ENCODE assay signal across 8 mouse cellular contexts in genomic region chr15:97002752-97003151, GRCm38 (mm10). TPM values are rescaled to one million over a fixed set of nuclear protein-coding genes. Genes with fewer than 3 reads are reported as not detected.
DNase-seq lines count a peak whose midpoint lies in the region; ATAC-seq and TF ChIP-seq lines count a peak whose summit lies in the region.

No protein-coding gene starts in this region.

- H3K4me1 ChIP-seq in heart, postnatal 0 days (ENCODE audit: control insufficient read depth, insufficient read depth) = peaks cover 33% of the 10 kb centered on the region
- H3K4me1 ChIP-seq in embryonic facial prominence, embryonic 12.5 days = peaks cover 47% of the 10 kb centered on the region
- 0 out of 2 replicates have a peak, but pooled peaks cover 5% of the 10 kb centered on the region for H3K4me1 ChIP-seq in intestine, postnatal 0 days (replicated peaks; ENCODE audit: control insufficient read depth, insufficient read depth, low read length)
- peaks cover 3% of the 10 kb centered on the region; the same call in 1 of the 2 replicates for H3K4me1 ChIP-seq in neural tube, embryonic 13.5 days (replicated peaks)

- H3K27me3 ChIP-seq in heart, postnatal 0 days (ENCODE audit: control insufficient read depth, insufficient read depth, low read length) = no peaks in the 10 kb centered on the region
- H3K27me3 ChIP-seq in embryonic facial prominence, embryonic 12.5 days = no peaks in the 10 kb centered on the region
- no peaks in the 10 kb centered on the region for H3K27me3 ChIP-seq in intestine, postnatal 0 days (replicated peaks; ENCODE audit: control insufficient read depth, insufficient read depth, low read length)
- H3K27me3 ChIP-seq in neural tube, embryonic 13.5 days = no peaks in the 10 kb centered on the region

- no peak for DNase-seq in heart, postnatal 0 days (ENCODE audit: low spot score)
- DNase-seq in heart, adult 8-10 months (ENCODE audit: low spot score) = no peak
- DNase-seq in thymus, postnatal 36 days = no peak
- DNase-seq in lung, postnatal 4 days = no peak
- DNase-seq in frontal cortex, postnatal 25 days (ENCODE audit: low spot score in 2 of 2) = no peak

- no peak overlapping the region for H3K9ac ChIP-seq in heart, postnatal 0 days (replicated peaks; ENCODE audit: low read depth, low read length)
- no peak overlapping the region for H3K9ac ChIP-seq in embryonic facial prominence, embryonic 12.5 days
- H3K9ac ChIP-seq in intestine, postnatal 0 days (ENCODE audit: low read depth, low read length) = no peak overlapping the region
- H3K9ac ChIP-seq in neural tube, embryonic 13.5 days = peak overlapping the region; percentile 1; the same call in 1 of the 2 replicates

- peaks cover 9% of the 10 kb centered on the region; the same call in 1 of the 2 replicates for H3K36me3 ChIP-seq in heart, postnatal 0 days (replicated peaks; ENCODE audit: control insufficient read depth, insufficient read depth, low read length)
- peaks cover 4% of the 10 kb centered on the region; the same call in 1 of the 2 replicates for H3K36me3 ChIP-seq in embryonic facial prominence, embryonic 12.5 days
- no peaks in the 10 kb centered on the region for H3K36me3 ChIP-seq in intestine, postnatal 0 days (ENCODE audit: control insufficient read depth, insufficient read depth)
- no peaks in the 10 kb centered on the region for H3K36me3 ChIP-seq in neural tube, embryonic 13.5 days

- no peak overlapping the region for H3K4me2 ChIP-seq in heart, postnatal 0 days (ENCODE audit: low read depth, low read length)
- peak overlapping the region; percentile 17; the same call in 1 of the 2 replicates for H3K4me2 ChIP-seq in embryonic facial prominence, embryonic 12.5 days (replicated peaks)
- H3K4me2 ChIP-seq in intestine, postnatal 0 days (replicated peaks; ENCODE audit: low read depth) = 0 out of 2 replicates have a peak overlapping the region, but pooled peaks have one; percentile 9
- H3K4me2 ChIP-seq in neural tube, embryonic 13.5 days = peak overlapping the region; percentile 39

- ATAC-seq in heart, postnatal 0 days (ENCODE audit: insufficient read depth, low read depth) = no peak
- no peak for ATAC-seq in embryonic facial prominence, embryonic 12.5 days (ENCODE audit: insufficient number of reproducible peaks, insufficient read depth, low FRiP score, low TSS enrichment)
- no peak for ATAC-seq in intestine, postnatal 0 days
- ATAC-seq in neural tube, embryonic 13.5 days (ENCODE audit: low read depth) = no peak

- WGBS in heart, postnatal 0 days = 82% methylated on average over 12 of the region's 12 CpGs
- 68% methylated on average over 12 of the region's 12 CpGs for WGBS in embryonic facial prominence, embryonic 12.5 days
- WGBS in intestine, postnatal 0 days = 76% methylated on average over 12 of the region's 12 CpGs
- 71% methylated on average over 12 of the region's 12 CpGs for WGBS in neural tube, embryonic 13.5 days

- TF ChIP-seq CTCF in heart, postnatal 0 days (IDR thresholded peaks at IDR 0.05; ENCODE audit: low read depth) = no peak
- TF ChIP-seq CTCF in intestine, postnatal 0 days (IDR thresholded peaks at IDR 0.05; ENCODE audit: low read depth) = no peak

- H3K27ac ChIP-seq in heart, postnatal 0 days (ENCODE audit: low read depth) = peak overlapping the region; percentile 87
- peak overlapping the region; percentile 60; the same call in 1 of the 2 replicates for H3K27ac ChIP-seq in embryonic facial prominence, embryonic 12.5 days
- H3K27ac ChIP-seq in intestine, postnatal 0 days (ENCODE audit: low read depth, low read length) = no peak overlapping the region
- H3K27ac ChIP-seq in neural tube, embryonic 13.5 days (replicated peaks) = no peak overlapping the region

- H3K4me3 ChIP-seq in heart, postnatal 0 days (ENCODE audit: low read depth, low read length) = no peak overlapping the region
- H3K4me3 ChIP-seq in embryonic facial prominence, embryonic 12.5 days = peak overlapping the region; percentile 17; the same call in 1 of the 2 replicates
- no peak overlapping the region for H3K4me3 ChIP-seq in intestine, postnatal 0 days (ENCODE audit: low read depth, low read length)
- H3K4me3 ChIP-seq in neural tube, embryonic 13.5 days = peak overlapping the region; percentile 24

- H3K9me3 ChIP-seq in heart, postnatal 0 days (replicated peaks; ENCODE audit: control insufficient read depth, low read length) = no peaks in the 10 kb centered on the region
- no peaks in the 10 kb centered on the region for H3K9me3 ChIP-seq in embryonic facial prominence, embryonic 12.5 days
- no peaks in the 10 kb centered on the region for H3K9me3 ChIP-seq in intestine, postnatal 0 days (ENCODE audit: control insufficient read depth)
- no peaks in the 10 kb centered on the region for H3K9me3 ChIP-seq in neural tube, embryonic 13.5 days

- TF ChIP-seq EP300 in heart, postnatal 0 days (IDR thresholded peaks at IDR 0.05; ENCODE audit: low read depth) = no peak

RNA-seq across cellular contexts. Expression of gene Slc38a4, which starts 53.0 kb away (rescaled TPM):
- 92.1 and 111 TPM in 2 replicates for total RNA-seq in heart, postnatal 0 days (2014; rRNA removed; ENCODE audit: low replicate concordance)
- 56.3 and 57.5 TPM in 2 replicates for polyA plus RNA-seq in heart, postnatal 0 days (2015; fragmentation: Nextera tagmentation; extraction: Ambion mirVana)
- 1 to 10 TPM; 3.0 to 5.3 (median 3.7) TPM for total RNA-seq in heart, adult 8-10 months (2022)
- 54.0 and 60.1 TPM in 2 replicates for polyA plus RNA-seq in embryonic facial prominence, embryonic 12.5 days (2016; fragmentation: Nextera tagmentation; extraction: Ambion mirVana)
- 8.8 and 11.4 TPM in 2 replicates for polyA plus RNA-seq in intestine, postnatal 0 days (2015; fragmentation: Nextera tagmentation; extraction: Ambion mirVana)
- polyA plus RNA-seq in neural tube, embryonic 13.5 days (2015; fragmentation: Nextera tagmentation; extraction: Ambion mirVana) = 8.5 and 14.1 TPM in 2 replicates

Comparison
In these comparisons a context has a peak if more than half of its experiments do, and no peak if none do; other contexts are left out.
1. H3K27ac ChIP-seq: peak in heart, postnatal 0 days (single experiment) and embryonic facial prominence, embryonic 12.5 days (single experiment); none in intestine, postnatal 0 days (single experiment) and neural tube, embryonic 13.5 days (single experiment).
2. H3K4me3 ChIP-seq: peak in embryonic facial prominence, embryonic 12.5 days (single experiment) and neural tube, embryonic 13.5 days (single experiment); none in heart, postnatal 0 days (single experiment) and intestine, postnatal 0 days (single experiment).